Mouse (Mus musculus): Measurements from ENCODE around the gene Lrrc75a.

The Lrrc75a gene

GRCm38 (mm10) chr11:62621079-62621478 is 27.2 kb downstream of the Lrrc75a start:
- no peak for DNase-seq (ENCODE audit: low spot score)

GRCm38 (mm10) chr11:62615456-62615855 is 32.9 kb downstream of the Lrrc75a start:
- DNase-seq (ENCODE audit: low spot score), result no peak

GRCm38 (mm10) chr11:62614876-62615410 is 33.4 kb downstream of the Lrrc75a start:
- DNase-seq (ENCODE audit: low spot score), result no peak

GRCm38 (mm10) chr11:62613657-62614365 is 34.5 kb downstream of the Lrrc75a start:
- DNase-seq (ENCODE audit: low spot score), result peak; percentile 91

GRCm38 (mm10) chr11:62612604-62613003 is 35.7 kb downstream of the Lrrc75a start:
- DNase-seq (ENCODE audit: low spot score), result no peak

- no peak for DNase-seq (ENCODE audit: low spot score)
Measured at GRCm38 (mm10) chr11:62610304-62610703, 38.0 kb downstream of the Lrrc75a start.

- peak; percentile 24 for DNase-seq (ENCODE audit: low spot score)
Measured at GRCm38 (mm10) chr11:62608826-62609675, 39.3 kb downstream of the Lrrc75a start.

- no peak for DNase-seq (ENCODE audit: low spot score)
Measured at GRCm38 (mm10) chr11:62607952-62608201, 40.4 kb downstream of the Lrrc75a start.

GRCm38 (mm10) chr11:62607170-62607951 is 41.0 kb downstream of the Lrrc75a start:
- no peak for DNase-seq (ENCODE audit: low spot score)

- DNase-seq (ENCODE audit: low spot score), result no peak
Measured at GRCm38 (mm10) chr11:62606299-62607169, 41.8 kb downstream of the Lrrc75a start.

- no peak for DNase-seq (ENCODE audit: low spot score)
Measured at GRCm38 (mm10) chr11:62605619-62606298, 42.6 kb downstream of the Lrrc75a start.

- peak; percentile 31 for DNase-seq (ENCODE audit: low spot score)
Measured at GRCm38 (mm10) chr11:62604886-62605618, 43.3 kb downstream of the Lrrc75a start.

- no peak for DNase-seq (ENCODE audit: low spot score)
Measured at GRCm38 (mm10) chr11:62604123-62604706, 44.1 kb downstream of the Lrrc75a start.

GRCm38 (mm10) chr11:62603312-62604056 is 44.8 kb downstream of the Lrrc75a start:
- no peak for DNase-seq (ENCODE audit: low spot score)

GRCm38 (mm10) chr11:62602619-62603311 is 45.6 kb downstream of the Lrrc75a start:
- DNase-seq (ENCODE audit: low spot score), result peak; percentile 96

GRCm38 (mm10) chr11:62601732-62602618 is 46.3 kb downstream of the Lrrc75a start:
- DNase-seq (ENCODE audit: low spot score), result no peak

- DNase-seq (ENCODE audit: low spot score), result no peak
Measured at GRCm38 (mm10) chr11:62598571-62598970, 49.8 kb downstream of the Lrrc75a start.
